In the genomic region with DNA sequence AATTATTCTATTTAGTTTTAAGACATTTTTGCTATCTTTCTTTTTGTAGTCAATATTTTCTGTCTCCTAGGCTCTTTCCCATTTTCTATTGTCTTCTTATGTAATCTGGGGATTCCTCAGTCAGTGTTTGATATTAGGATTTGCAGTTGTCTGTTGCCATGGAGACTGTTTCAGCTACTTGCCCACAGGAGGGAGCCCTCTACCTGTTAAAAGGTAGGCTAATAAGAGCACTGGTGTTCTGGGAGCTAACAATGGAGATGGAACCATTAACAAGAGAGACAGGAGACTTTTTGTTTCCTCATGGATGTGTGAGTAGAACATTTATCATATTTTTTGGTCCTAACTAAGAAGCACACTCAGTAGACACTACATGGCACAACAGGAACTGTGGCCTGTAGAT, we compare ENCODE assay signal across 10 mouse cellular contexts.
DNase-seq lines count a peak whose midpoint lies in the region; ATAC-seq and TF ChIP-seq lines count a peak whose summit lies in the region.
"Had no signal": no experiment of that assay in that cellular context is flagged by ENCODE, and none has a peak within 500 bp of the region (broad histone marks: within the 10 kb centered on the region; RNA-seq: fewer than 3 reads in every experiment).

No protein-coding gene starts in this region.

- no peak overlapping the region for H3K9ac ChIP-seq in embryonic facial prominence, embryonic 11.5 days (replicated peaks; ENCODE audit: low read length)
- no peak overlapping the region for H3K9ac ChIP-seq in ES-E14 (ENCODE audit: insufficient read depth, low read depth, low read length, poor library complexity, severe bottlenecking)
- H3K9ac ChIP-seq: limb, embryonic 13.5 days had no signal

- in situ Hi-C loops in ES-E14 (cut with MboI; ENCODE audit: low sequenced_read_pairs in 2 of 2, unreplicated experiment in 2 of 2), result no loop called here

- no peak for ATAC-seq in embryonic facial prominence, embryonic 11.5 days (replicated peaks; ENCODE audit: insufficient number of reproducible peaks, low FRiP score, low TSS enrichment, low read depth)

- no peak overlapping the region for H3K4me3 ChIP-seq in embryonic facial prominence, embryonic 11.5 days (ENCODE audit: low read depth, low read length)
- H3K4me3 ChIP-seq in embryonic facial prominence, embryonic 10.5 days, result no peak overlapping the region
- no peak overlapping the region for H3K4me3 ChIP-seq in ES-E14 (ENCODE audit: insufficient read depth in 1 of 2, low read depth in 1 of 2, low read length in 2 of 2, poor library complexity in 1 of 2, severe bottlenecking in 1 of 2)
- H3K4me3 ChIP-seq: limb, embryonic 13.5 days had no signal

- no peaks in the 10 kb centered on the region for H3K9me3 ChIP-seq in embryonic facial prominence, embryonic 11.5 days (replicated peaks; ENCODE audit: control insufficient read depth, low read length)
- H3K9me3 ChIP-seq in embryonic facial prominence, embryonic 10.5 days, result no peaks in the 10 kb centered on the region
- no peaks in the 10 kb centered on the region for H3K9me3 ChIP-seq in ES-E14 (ENCODE audit: control insufficient read depth, insufficient read depth, low read depth, low read length)
- H3K9me3 ChIP-seq: limb, embryonic 13.5 days had no signal

- no peaks in the 10 kb centered on the region for H3K27me3 ChIP-seq in embryonic facial prominence, embryonic 11.5 days (ENCODE audit: control insufficient read depth, insufficient read depth, low read length)
- H3K27me3 ChIP-seq in embryonic facial prominence, embryonic 10.5 days (replicated peaks; ENCODE audit: low read depth, poor library complexity, severe bottlenecking), result no peaks in the 10 kb centered on the region
- H3K27me3 ChIP-seq: limb, embryonic 13.5 days had no signal

- no peaks in the 10 kb centered on the region for H3K36me3 ChIP-seq in embryonic facial prominence, embryonic 11.5 days (replicated peaks; ENCODE audit: control insufficient read depth, insufficient read depth, low read depth, low read length)
- no peaks in the 10 kb centered on the region for H3K36me3 ChIP-seq in embryonic facial prominence, embryonic 10.5 days (replicated peaks)
- no peaks in the 10 kb centered on the region for H3K36me3 ChIP-seq in ES-E14 (ENCODE audit: control insufficient read depth, insufficient read depth, low read length, poor library complexity, severe bottlenecking)
- H3K36me3 ChIP-seq: limb, embryonic 13.5 days had no signal

- no peak overlapping the region for H3K4me2 ChIP-seq in embryonic facial prominence, embryonic 11.5 days (ENCODE audit: low read depth, low read length)
- H3K4me2 ChIP-seq: limb, embryonic 13.5 days had no signal

- no peak overlapping the region for H3K27ac ChIP-seq in embryonic facial prominence, embryonic 11.5 days (replicated peaks; ENCODE audit: low read depth, low read length)
- H3K27ac ChIP-seq in embryonic facial prominence, embryonic 10.5 days (replicated peaks), result no peak overlapping the region
- no peak overlapping the region for H3K27ac ChIP-seq in ES-E14 (ENCODE audit: insufficient read depth, low read depth, low read length, poor library complexity, severe bottlenecking)
- H3K27ac ChIP-seq: limb, embryonic 13.5 days had no signal

- DNase-seq in embryonic facial prominence, embryonic 11.5 days (ENCODE audit: low spot score), result peak; percentile 32
- DNase-seq in embryonic facial prominence, embryonic 10.5 days (ENCODE audit: low spot score), result no peak
- peak; percentile 2 for DNase-seq in layer of hippocampus, adult 9-10 months (ENCODE audit: low spot score)
- no peak for DNase-seq in layer of hippocampus, postnatal 10 days (ENCODE audit: low spot score in 2 of 2)
- DNase-seq in ES-E14 (ENCODE audit: low read depth, low spot score), result peak; percentile 26
- DNase-seq in layer of hippocampus, adult 9-11 months, result peak; percentile 8
- no peak for DNase-seq in adrenal gland, postnatal 25 days
- DNase-seq in spleen, postnatal 14 days (ENCODE audit: low spot score in 2 of 2), result no peak
- DNase-seq: heart, adult 18-20 months had no signal

- H3K4me1 ChIP-seq in embryonic facial prominence, embryonic 11.5 days (ENCODE audit: control insufficient read depth, insufficient read depth, low read length), result no peaks in the 10 kb centered on the region
- no peaks in the 10 kb centered on the region for H3K4me1 ChIP-seq in embryonic facial prominence, embryonic 10.5 days
- H3K4me1 ChIP-seq in ES-E14 (ENCODE audit: control insufficient read depth in 2 of 2, insufficient read depth in 2 of 2, low read length in 2 of 2, poor library complexity in 1 of 2), result no peaks in the 10 kb centered on the region
- H3K4me1 ChIP-seq: limb, embryonic 13.5 days had no signal

TF ChIP-seq in ES-E14, 5 proteins besides CTCF, POLR2A, EP300 and RAD21:
- TF ChIP-seq ZC3H11A (IDR thresholded peaks at IDR 0.05; ENCODE audit: borderline replicate concordance, low read depth, low read length), result peak; percentile 52; the same call in 1 of the 2 replicates
- no peak for TF ChIP-seq ZNF384 (IDR thresholded peaks at IDR 0.05; ENCODE audit: low read depth, low read length)

Comparison
In these comparisons a context has a peak if more than half of its experiments do, and no peak if none do; other contexts are left out.
1. DNase-seq: peak in embryonic facial prominence, embryonic 11.5 days (single experiment), layer of hippocampus, adult 9-10 months (single experiment), ES-E14 (single experiment) and layer of hippocampus, adult 9-11 months (single experiment); none in embryonic facial prominence, embryonic 10.5 days (single experiment), layer of hippocampus, postnatal 10 days (0 of 2), adrenal gland, postnatal 25 days (single experiment) and spleen, postnatal 14 days (0 of 2).